Mouse (Mus musculus): ENCODE results near the gene Hist3h2a.
A peak's percentile ranks its signal among the peaks of the same experiment; 100 is the strongest.

GRCm38 (mm10) chr11:58916879-58917744, 37.4 kb upstream of the Hist3h2a start:
- TF ChIP-seq CHD2 (IDR thresholded peaks at IDR 0.05; ENCODE audit: low read depth, low read length) (no peak), ZNF384 (IDR thresholded peaks at IDR 0.05; ENCODE audit: low read depth, low read length) (peak; percentile 27; the same call in 1 of the 2 replicates)

Data from ES-E14 (cell line).